Mouse (Mus musculus): ENCODE results near the gene Hist1h2bc.
A peak's percentile ranks its signal among the peaks of the same experiment; 100 is the strongest.

Gene Hist1h2bc

DNA sequence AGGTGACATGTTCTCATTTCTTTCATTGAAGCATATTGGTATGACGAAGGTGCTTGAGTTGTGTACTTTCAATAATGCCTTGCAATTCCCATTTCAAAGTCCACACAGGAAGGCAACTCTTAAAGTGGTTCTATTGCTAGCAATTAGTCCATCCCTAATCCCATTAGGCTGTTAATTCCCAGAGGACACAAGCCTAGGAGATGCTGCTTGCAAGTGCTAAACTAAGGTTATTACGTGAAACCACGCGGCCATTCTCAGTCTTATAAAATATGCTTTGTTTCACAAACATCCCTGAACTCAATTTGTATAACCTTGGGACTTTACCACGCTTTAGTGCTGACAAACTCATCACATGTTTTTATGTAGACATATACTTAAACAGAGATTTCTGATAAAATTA lies 53.1 kb downstream of the Hist1h2bc start:
- no peak for DNase-seq (ENCODE audit: low spot score)

DNA sequence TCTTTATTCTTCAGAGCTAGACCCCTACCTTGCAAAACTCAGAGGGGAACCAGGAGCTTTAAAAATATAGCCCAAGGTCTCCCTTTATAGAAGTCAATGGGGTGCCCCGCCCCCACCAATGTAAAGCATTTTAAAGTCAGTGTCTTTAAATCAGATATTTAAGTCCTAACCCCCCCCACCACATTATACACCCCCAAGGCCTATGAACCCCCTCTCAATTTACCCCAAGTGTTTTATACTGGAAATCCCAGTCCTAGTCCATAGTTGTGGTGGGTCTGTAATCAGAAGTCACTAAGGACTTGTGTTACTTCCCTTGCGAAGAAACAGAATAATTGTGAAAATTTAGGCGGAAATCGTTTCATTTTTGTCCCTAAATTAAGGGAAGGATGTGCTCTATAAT lies 54.0 kb downstream of the Hist1h2bc start:
- no peak for DNase-seq (ENCODE audit: low spot score)

DNA sequence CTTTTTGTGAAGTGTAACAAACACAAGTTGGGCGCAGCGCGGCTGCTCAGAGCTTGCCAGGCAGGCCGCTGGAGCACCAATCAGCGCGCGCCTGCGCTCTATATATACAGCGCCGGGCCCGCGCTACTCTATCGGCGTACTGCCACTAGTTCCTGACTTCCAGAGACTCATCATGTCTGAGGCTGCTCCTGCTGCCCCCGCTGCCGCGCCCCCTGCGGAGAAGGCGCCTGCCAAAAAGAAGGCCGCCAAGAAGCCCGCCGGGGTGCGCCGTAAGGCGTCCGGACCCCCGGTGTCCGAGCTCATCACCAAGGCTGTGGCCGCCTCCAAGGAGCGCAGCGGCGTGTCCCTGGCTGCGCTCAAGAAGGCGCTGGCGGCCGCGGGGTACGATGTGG lies 54.7 kb downstream of the Hist1h2bc start, which contains the start of gene Hist1h1c:
Gene Hist1h1c (plus strand): TSS at position 132 of the 392 bp plus-strand sequence.
- peak; percentile 95 for DNase-seq (ENCODE audit: low spot score)

DNA sequence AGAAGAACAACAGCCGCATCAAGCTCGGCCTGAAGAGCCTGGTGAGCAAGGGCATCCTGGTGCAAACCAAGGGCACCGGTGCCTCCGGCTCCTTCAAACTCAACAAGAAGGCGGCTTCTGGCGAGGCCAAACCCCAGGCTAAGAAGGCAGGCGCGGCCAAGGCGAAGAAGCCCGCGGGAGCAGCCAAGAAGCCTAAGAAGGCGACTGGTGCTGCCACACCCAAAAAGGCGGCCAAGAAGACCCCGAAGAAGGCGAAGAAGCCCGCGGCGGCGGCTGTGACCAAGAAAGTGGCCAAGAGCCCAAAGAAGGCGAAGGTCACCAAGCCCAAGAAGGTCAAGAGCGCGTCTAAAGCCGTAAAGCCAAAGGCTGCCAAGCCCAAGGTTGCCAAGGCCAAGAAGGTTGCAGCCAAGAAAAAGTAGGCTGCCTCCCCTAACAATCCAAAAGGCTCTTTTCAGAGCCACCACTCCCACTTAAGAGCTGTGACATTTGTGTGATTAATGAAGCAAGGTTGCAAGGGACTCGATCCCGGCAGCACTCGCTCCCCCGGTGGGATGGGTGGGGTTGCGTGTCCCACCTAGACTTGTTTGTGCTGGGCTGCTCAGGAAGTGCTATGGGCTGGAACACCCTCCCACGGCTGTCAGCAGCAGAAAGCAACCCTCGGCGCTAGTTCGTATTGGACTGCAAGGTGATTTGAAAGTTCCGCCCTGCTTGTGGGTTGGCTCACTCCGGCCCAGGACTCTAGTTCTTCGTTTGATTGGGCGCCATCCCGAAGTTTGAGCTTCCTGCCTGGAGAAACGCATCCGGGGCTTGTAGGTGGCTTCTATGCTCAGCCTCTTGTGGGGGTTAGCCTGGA lies 55.3 kb downstream of the Hist1h2bc start:
- DNase-seq (ENCODE audit: low spot score) = peak; percentile 78

DNA sequence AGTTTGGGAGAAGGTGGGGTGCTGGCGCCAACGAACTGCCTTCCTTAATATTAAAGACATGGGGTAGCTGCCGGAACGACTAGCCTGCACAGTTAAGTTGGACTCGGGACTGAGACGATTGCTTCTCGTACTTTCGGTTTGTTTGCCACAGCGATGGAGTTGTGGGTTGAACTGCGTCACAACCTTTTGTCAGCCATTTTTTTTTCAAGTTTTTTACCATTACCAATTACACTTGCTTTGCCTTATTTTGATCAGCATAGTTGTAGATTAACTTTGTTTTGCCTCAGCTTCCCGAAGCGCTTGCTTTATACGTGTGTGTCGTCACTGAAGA lies 55.9 kb downstream of the Hist1h2bc start:
- DNase-seq (ENCODE audit: low spot score) = no peak

DNA sequence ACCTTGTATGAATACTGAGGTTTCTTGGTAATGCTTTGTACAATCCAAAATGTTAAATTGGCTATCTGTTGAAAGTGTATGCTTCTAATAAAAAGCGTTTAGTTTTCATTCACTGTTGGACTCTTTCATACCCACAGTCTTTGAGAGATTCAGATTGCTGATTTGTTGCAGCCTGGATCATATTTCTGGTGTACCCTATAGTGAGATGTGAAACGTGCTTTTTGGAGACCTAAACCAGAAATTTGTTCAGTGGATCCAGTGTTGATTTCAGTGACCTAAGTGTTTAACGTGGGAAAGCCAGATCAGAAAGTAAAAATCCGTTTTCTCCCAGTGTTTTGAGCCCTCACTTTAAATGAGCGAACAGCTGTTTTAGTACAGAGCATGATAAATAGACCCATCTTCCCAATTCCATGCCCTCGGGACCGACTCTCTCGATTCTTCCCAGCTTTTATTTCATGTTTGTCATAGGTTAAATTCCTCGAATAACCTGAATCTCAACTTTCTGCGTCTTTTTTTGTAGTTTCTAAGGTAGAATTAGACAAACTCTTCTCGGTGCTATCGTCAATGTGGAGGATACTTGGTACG lies 56.3 kb downstream of the Hist1h2bc start:
- DNase-seq (ENCODE audit: low spot score) = no peak

DNA sequence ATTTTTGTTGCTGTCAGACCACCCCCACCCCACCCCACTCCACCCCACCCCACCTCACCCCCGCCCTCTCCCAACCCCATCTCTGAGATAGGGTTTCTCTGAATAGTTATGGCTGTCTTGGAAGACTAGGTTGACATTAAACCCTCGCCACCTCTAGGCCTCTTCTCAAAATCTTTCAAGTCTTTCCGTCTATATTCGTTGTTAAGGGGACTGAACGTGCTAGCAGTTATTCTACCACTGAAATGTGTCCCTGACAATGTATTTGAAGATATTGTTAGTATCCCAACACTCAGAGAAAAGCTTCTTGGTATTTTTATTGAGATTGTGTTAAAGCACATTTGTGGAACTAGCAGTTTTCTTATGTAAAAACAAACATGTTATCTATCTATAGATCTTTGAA lies 56.9 kb downstream of the Hist1h2bc start:
- no peak for DNase-seq (ENCODE audit: low spot score)

DNA sequence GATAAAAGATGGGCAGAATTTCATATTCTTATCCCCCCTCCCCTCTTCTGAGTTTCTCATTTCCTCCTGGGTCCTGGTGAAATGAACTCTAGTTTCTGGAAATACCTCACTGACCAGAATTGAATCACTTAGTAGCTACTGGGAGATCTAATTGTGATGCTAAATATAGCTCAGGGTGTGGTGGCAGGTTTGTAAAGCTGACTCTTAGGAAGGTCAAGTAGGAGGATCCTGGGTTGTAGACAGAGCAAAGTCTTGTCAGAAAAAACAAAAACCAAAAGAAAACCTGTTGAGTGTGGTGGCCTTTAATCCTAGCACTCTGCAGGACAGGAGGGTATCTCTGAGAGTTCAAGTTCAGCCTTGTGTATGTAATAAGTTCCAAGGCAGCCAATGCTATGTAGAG lies 58.0 kb downstream of the Hist1h2bc start:
- DNase-seq (ENCODE audit: low spot score) = no peak
